Mouse (Mus musculus) granulocyte monocyte progenitor cell, adult 5-6 weeks (primary cell): ENCODE measurements around the gene Sec61a2. TPM values are rescaled to one million over a fixed set of nuclear protein-coding genes. Genes with fewer than 3 reads are reported as not detected.

Experiments used
- ATAC-seq: replicated peaks from 2 replicates; pipeline ENCODE4 v1.8.0; 2016; ENCODE audit warnings: mild to moderate bottlenecking, moderate TSS enrichment, inconsistent platforms; ENCODE audit not compliant: poor library complexity, severe bottlenecking
- total RNA-seq, 2 experiments: library from RNA; stranded (forward) in 1 of 2; stranded (reverse) in 1 of 2; fragments of 200-712, 200-1000 nt in 1 of 2; fragments of >200 nt in 1 of 2; fragmentation: Nextera tagmentation in 1 of 2; gene quantifications; 2 replicates each; pipeline ENCODE4 v1.2.3; 2014 to 2017

The Sec61a2 gene
- total RNA-seq (2014; fragmentation: Nextera tagmentation) (31.8 and 34.3 TPM in 2 replicates), total RNA-seq (2017) (7.4 and 16.8 TPM in 2 replicates)

DNA sequence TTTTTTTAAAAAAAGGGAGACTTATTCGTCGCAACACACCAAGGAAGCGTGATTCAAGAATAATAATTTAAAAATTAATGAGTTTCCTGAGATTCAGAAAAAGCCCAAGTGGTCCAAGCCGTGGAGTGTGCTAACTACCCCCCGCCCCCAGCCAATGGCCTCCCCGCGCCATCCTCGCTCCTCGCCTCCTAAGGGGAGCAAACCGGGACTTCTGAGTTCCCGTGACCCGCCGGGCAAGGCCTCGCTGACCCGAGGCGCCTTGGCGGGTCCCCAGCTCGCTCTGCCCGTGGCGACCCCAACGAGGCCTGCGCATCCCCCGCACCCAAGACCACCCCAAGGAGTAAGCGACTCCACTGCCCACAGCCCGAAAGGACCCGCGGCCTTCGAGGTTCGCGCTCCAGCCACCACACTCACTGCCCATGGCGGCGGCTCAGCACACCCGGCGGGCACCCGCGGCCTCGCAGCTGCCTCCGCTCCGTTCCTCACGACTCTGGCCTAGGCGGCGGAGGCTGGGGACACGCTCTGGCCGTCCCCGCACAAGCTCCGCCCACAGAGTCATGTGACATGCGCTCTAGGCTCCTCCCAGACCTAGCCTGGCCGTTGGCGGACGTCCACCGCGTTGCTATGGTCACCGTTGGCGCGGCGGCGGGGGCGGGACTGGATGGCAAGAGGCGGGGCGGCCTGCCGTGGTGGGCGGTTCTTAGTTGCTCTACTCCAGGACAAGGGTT, at the start of gene Sec61a2:
TSS of gene Sec61a2 (minus strand) at position 590 of the 728 bp plus-strand sequence.
- peak; percentile 98 for ATAC-seq

DNA sequence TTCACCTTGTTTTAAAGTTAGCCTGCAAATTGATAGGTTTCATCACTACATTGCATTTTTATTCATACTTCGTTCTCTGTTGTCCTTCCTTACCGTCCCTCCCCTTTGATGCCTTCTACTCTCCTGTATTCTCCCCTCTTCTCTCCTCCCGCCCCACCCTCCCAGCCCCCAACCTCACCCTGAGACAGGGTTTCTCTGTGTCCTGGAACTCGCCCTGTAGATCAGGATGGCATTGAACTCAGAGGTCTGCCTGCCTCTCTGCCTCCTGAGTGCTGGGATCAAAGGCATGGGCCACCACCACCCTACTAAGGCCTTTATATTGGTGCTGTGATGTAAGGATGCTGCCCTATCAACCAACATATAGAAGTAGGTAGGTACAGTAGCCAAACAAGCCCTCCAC, 47.8 kb upstream of the Sec61a2 start:
- ATAC-seq, result no peak

DNA sequence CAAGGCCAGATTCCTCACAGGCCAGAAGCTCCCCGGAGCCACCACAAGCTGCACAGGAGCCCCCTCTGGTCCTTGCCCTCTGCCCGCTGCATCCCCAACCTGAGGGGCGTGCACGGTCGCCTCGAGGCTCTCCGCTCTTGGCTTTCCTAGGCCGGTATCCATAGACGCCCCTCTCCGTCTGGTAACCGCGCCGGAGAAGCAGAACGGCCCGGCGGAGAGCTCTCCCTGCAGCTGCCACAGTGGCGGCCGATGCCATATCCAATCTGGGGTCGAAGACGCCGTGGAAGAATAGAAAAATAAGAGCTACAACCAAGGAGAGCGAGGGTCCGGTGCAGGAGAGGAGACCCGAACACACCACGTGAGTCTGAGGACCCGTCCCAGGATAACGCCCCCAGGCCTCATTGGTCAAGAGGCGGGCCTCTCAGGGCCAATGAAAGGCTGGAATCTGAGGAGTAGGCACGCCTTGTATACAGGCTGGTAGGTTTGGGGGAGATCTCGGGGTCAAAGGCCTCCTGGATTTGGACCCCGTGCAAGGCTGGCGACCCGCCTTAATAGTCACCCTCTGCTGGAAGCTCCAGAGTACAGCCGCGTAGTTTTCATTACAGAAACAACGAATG, 47.3 kb upstream of the Sec61a2 start, which contains the start of gene Dhtkd1:
TSS of gene Dhtkd1 (minus strand) at position 377 of the 617 bp plus-strand sequence.
- ATAC-seq, result peak; percentile 93

DNA sequence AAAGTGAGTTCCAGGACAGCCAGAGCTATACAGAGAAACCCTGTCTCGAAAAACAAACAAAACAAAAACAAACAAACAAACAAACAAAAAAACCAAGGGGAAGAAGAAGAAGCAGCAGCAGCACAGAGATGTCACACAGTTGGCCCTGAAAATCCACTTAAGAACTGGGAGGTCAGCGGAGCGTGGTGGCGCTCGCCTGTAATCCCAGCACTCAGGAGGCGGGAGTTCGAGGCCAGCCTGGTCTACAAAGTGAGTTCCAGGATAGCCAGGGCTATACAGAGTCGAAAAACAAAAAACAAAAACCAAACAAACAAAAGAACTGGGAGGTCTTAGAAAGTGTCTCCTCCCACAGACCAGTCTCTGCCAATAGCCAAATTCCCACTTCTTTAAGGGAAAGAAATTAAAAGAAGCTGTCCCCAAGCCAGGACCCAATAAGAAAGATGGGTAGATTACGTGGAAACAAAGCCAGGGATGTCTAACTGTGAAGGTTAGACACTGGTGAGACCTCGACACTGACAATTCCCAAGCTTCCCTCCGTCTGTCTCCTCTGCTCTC, 46.7 kb upstream of the Sec61a2 start:
- ATAC-seq, result no peak

DNA sequence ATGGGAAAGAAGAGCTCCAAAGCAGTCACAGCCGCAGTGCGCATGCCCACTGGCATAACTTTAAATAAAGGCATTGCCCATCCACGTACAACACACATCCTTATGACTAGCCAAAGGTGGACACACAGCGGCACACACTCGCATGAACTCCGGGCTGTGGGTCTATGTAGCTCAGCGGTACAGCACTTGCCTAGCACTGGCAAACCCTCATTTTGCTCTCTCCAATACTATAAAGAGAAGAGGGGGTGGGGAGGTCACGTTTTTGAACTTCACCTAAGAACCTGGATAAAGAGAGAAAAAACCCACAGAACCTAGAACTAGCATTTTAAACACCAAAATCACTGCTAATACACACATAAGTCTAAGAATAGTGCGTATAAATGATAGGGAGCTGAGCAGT, 45.7 kb upstream of the Sec61a2 start:
- ATAC-seq, result no peak

DNA sequence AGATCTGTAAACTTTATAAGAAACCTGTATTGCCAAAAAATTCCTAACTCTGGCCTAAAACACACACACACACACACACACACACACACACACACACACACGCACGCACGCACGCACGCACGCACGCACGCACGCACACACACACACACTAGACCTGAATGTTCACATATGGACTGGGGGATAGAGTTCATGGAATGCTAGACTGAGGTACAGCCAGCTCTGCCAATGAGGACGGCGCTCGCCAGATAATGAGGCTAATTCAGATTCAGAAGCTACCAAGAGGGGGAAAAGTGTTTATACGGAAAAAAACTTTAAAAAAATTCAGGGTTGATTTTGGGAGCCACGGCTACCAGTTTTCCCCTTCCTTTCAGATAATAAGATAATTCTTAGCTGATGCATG, 44.7 kb upstream of the Sec61a2 start:
- ATAC-seq, result no peak

DNA sequence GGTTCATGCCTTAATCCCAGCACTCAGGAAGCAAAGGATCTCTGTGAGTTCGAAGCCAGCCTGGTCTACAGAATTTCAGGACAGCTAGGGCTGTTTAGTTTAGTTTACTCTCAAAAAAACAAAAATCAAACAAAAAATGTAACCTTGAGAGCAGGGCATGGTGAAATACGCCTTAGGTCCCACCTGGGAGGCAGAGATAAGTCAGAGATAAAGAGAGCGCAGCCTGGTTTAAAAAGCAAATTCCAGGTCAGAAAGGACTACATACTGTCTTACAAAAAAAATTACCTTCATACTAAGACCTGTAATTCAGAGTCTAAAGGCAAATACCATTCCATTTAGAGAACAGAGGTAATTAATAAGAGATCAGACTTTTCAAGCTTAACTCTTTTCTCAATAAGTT, 44.1 kb upstream of the Sec61a2 start:
- no peak for ATAC-seq

DNA sequence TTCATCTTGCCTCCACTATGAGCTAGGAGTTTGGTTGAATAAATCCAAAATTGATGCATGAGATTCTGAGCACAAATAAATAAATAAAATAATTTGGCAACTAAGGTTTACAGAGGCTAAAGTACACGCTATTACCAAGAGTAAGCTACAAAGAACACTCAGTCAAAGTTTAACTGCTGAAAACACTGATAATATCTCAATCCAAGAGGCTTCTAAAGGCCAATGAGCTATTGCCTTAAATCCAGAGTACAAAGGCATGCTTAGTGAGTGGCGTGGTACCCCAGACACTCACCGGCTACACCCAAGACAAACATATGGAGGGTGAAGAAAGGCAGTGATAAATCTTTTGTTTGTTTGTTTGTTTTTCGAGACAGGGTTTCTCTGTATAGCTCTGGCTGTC, 41.3 kb upstream of the Sec61a2 start:
- ATAC-seq, result no peak

DNA sequence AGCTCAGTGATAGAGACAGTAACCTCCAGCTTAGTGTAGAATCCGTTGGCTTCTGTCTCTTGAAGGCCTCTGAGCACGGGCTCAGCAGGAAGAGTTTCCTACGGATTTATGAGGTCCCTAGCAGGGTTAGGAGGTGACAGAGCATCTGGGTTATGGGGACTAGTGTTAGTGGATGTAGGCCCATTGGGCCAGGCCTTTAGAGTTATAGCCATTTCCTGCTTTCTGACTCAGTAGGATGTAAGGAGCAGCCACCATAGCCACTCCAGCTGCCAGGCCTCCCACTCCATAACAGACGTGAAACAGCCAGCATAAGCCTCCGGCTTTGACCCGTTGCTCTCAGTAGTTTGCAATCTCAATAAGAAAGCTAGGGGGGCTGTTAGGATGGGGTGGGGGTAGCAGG, 40.8 kb upstream of the Sec61a2 start:
- no peak for ATAC-seq

DNA sequence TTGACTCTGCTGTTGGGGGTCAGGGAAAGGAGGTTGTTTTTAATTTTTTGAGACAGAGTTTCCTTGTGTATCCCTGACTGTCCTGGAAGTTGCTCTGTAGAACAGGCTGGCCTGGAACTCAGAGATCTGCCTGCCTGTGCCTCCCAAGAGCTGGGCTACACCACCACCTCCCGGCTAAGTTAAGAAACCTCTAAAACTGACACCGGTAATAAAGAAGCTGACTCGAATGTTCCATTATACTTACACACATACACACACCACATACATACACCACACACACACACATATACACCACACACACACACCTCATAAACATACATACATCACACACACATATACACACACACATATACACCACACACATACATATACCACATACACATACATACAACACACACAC, 39.7 kb upstream of the Sec61a2 start:
- ATAC-seq, result no peak

DNA sequence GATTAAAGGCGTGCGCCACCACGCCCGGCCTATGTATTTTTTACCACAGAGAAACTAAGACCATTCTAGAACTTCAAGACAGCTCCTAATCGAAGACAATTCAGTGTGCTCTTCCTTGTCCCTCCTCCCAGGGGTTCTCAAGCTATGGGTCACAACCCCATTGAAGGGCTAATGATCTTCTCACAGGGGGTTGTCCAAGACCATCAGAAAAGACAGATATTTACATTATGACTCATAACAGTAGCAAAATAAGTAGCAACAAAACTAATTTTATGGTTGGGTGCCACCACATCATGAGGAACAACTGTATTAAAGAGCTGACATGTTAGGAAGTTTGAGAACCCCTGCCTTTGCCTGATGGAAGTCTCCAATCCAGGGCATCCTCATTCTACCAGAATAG, 36.7 kb upstream of the Sec61a2 start:
- ATAC-seq, result no peak

DNA sequence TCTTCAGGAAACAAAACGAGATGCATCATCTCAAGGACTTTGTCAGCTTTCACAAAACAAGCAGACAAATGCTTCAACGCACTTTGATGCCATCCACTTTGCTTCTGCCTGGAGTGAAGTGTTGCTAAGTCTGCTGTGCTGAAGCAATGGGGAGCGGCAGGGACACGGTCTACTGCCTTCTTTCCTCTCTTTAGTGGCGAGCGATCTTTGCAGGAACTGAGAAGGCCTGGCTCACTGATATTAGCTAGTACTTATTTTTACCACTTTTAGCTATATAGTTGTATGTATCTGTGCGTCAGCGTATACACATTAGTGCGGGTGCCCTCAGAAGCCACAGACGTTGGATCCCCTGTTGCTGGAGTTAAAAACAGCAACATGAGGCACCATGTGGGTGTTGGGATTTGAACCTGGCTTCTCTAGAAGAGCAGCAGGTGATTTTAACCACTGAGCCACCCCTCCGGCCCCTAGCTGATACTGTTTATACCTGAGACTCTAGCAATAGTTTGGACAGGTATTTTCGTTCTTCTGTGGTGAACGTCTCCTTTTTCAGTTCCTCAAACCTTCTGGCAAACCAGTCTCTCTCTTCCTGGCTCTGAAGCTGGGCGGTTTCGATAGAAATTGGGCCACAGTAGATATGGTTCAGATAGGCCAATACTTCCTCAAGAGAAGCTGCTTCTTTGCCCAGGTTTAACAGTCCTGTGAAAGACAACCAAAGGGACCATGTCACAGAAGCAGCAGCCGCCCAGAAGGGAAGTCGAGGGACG, 35.2 kb upstream of the Sec61a2 start:
- peak; percentile 87 for ATAC-seq

DNA sequence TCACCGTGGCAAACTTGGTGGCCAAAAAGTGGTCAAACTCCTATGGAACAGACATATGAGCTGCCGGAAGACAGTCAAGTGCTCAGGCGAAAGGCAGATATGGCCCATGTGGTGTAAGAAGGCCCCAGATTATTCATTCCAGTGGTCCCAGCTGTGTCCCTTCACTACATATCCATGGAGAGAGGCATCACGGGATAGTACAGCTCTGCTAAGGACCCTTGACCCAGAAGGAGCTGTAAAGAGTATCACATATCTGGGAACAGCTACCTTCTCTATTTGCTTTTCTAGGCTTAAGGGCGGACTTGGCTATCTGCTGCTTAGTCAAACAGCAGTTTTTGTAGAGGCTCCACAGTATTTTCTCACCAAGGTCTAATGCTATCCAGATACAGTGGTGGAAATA, 34.6 kb upstream of the Sec61a2 start:
- ATAC-seq, result no peak

DNA sequence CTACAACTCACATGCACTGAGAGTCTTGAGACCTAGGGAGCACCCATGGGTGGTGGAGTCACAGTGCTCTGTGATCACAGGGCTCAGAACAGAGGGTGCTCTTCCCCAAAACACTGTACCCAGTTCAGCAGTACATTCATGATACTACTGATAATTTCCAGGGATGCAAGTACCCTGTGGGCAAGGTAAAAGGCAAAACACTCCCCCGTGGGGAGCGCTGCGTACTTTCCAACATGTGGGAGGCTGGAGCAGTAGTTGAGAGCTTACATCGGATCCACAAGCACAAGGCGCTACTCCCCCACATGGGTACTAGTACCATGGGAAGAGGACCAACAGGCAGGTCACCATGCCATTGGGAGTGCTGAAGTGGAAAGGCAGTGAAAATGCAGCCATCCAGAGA, 32.2 kb upstream of the Sec61a2 start:
- ATAC-seq, result no peak

DNA sequence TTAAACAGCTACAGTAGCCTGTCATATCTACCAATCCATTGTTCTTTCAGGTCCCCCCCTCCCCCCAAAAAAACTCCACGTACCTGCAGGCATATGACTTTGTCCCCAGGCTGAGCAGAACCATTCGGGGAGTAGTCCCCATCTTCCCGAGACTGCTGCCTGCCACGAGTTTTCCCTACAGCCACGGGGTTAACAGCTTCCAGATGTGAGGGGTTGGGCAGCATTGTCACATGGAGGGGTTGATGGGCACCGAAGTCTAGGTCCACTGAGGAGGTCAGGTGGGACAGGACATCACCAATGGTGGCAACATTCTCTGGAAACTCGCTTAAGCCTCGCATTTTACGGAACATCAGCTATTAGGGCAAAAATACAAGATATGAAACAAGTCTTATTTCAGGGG, 28.6 kb upstream of the Sec61a2 start:
- no peak for ATAC-seq

DNA sequence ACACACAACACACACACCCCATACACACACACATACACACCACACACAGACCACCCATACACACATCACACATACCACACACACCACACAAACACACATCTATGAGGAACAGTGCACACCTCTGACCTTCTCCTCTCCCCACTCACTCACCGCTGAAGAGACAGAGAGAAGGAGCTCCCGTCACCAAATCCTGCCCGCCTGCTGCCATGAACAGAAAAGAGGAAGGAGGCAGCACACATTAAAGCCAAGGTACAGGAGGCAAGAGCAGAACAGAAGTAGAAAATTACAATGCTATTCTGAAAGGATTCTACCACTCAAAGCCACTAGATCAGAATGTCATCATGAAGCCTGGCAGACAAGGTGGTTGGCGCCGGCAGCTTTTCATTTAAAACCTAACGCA, 27.6 kb upstream of the Sec61a2 start:
- ATAC-seq, result peak; percentile 84

DNA sequence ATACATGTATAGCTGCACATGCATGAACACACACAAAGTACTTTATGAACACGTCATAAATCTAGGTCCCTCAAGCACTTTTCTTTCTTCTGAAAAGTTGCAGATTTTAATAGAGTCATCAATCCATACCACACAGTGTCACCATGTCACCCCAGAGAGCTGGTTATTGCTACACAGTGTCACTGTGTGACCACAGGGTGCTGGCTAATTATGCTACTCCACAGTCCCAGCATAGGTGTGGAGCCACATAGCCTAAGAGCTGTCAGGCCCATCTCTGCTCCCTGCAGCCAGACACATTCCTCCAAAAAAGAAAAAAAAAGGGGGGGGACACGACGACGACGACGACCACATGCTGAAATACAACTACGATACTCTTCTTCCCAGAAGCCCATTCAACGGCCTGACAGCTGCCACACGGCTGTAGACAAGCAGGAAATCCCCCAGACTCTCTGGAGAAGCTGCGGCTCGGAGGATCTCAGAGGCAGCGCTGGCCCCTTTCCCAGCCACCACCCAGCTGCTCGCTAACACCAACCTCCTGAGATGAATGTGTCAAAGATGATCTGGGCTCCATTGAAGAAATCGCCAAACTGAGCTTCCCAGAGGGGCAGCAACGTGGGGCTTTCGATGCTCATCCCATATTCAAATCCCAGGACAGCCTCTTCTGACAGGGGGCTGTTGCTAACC, 16.2 kb upstream of the Sec61a2 start:
- no peak; the same call in 1 of the 2 replicates for ATAC-seq

DNA sequence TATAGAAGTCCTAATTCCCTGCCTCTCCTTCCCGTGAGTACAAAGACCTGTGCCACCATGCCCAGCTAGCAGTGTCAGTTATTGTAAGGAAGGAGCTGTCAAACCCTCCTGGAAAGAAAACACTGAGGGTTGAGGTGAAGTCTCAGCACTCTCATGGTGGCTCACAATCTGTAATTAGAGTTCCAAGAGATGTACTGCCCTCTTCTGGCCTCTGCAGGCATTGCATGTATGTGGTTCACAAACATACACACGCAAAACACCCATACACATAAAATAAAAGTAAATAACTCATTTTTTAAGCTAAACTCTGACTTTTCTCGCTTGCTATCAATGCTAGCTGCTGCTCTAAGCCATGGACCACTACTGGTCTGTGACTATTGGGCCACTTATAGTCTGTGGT, 11.4 kb upstream of the Sec61a2 start:
- peak; percentile 76 for ATAC-seq

DNA sequence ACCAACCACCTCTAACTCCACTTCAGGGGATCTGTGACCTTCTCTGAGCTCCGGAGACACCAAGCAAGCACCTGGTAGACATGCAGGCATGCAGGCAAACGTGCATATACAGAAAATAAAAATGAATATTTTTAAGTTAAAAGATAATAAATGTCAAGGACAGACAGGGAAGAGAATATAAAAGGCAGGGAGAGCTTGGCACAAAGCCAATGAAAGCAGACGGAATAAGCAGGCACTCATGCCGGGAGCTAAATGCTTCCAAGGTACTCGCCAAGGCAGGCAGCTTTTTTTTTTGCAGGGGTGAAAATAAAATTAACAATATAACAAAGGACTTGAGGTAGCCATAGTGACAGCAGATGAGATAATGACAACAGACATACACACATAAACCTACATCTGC, 10.9 kb upstream of the Sec61a2 start:
- ATAC-seq, result no peak

DNA sequence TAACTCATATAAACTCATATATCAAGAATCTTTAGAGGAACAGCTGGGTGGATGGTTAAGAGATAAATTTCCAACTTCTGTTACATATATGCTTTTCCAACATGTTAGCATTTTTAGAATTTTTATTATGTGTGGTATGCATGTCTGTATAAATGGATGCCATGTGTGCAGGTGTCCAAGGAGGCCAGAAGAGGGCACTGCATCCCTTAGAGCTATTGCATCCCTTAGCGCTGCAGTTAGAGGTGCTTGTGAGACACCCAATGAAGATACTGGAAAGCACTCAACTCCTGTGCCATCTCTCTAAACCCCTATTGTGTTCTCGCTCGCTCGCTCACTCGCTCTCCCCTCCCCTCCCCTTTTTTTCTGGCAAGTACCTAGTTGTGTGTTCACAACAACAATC, 4.9 kb upstream of the Sec61a2 start:
- peak; percentile 61 for ATAC-seq
